Mouse (Mus musculus) spleen, postnatal 4 days (tissue): ENCODE measurements around the gene Ptges2.

Source experiments
- DNase-seq, 2 experiments: peaks; one replicate each; pipeline ENCODE4 v3.0.0; 2022; ENCODE audit warnings: low spot score in 2 of 2

The Ptges2 gene

GRCm38 (mm10) chr2:32375317-32375940 is 20.3 kb upstream of the Ptges2 start:
- no peak for DNase-seq

GRCm38 (mm10) chr2:32376963-32377362 is 18.7 kb upstream of the Ptges2 start:
- no peak for DNase-seq

GRCm38 (mm10) chr2:32380001-32380500 is 15.6 kb upstream of the Ptges2 start:
- no peak for DNase-seq

- peak in 1 of 2 experiments; percentile 42 for DNase-seq
Measured at GRCm38 (mm10) chr2:32381141-32381774, 14.4 kb upstream of the Ptges2 start.

- DNase-seq = peak; percentile 98 to 99
Measured at GRCm38 (mm10) chr2:32381775-32382223, 13.9 kb upstream of the Ptges2 start, which contains the start of gene 1110008P14Rik. Gene 1110008P14Rik (minus strand): TSS chr2:32381938.

GRCm38 (mm10) chr2:32382689-32383088 is 13.0 kb upstream of the Ptges2 start:
- no peak for DNase-seq

GRCm38 (mm10) chr2:32387706-32388490 is 7.8 kb upstream of the Ptges2 start, which contains the start of gene Lcn2:
Gene Lcn2 (minus strand): TSS chr2:32388252.
- DNase-seq = no peak

- no peak for DNase-seq
Measured at GRCm38 (mm10) chr2:32389157-32389556, 6.5 kb upstream of the Ptges2 start.

GRCm38 (mm10) chr2:32390871-32391270 is 4.8 kb upstream of the Ptges2 start:
- DNase-seq = no peak

GRCm38 (mm10) chr2:32392063-32392462 is 3.6 kb upstream of the Ptges2 start:
- no peak for DNase-seq

- peak; percentile 59 to 76 for DNase-seq
Measured at GRCm38 (mm10) chr2:32394973-32395372, 723 bp upstream of the Ptges2 start.

GRCm38 (mm10) chr2:32395946-32396621 is 388 bp downstream of the Ptges2 start:
- peak; percentile 79 to 89 for DNase-seq

GRCm38 (mm10) chr2:32396695-32397094 is 999 bp downstream of the Ptges2 start:
- no peak for DNase-seq

- peak; percentile 93 to 99 for DNase-seq
Measured at GRCm38 (mm10) chr2:32404663-32405062, 9.0 kb downstream of the Ptges2 start.

GRCm38 (mm10) chr2:32407144-32407824 is 11.6 kb downstream of the Ptges2 start:
- no peak for DNase-seq

GRCm38 (mm10) chr2:32408429-32409424 is 13.0 kb downstream of the Ptges2 start:
- DNase-seq = no peak

GRCm38 (mm10) chr2:32411407-32411806 is 15.7 kb downstream of the Ptges2 start:
- DNase-seq = no peak

GRCm38 (mm10) chr2:32412742-32413531 is 17.2 kb downstream of the Ptges2 start:
- DNase-seq = no peak

- no peak for DNase-seq
Measured at GRCm38 (mm10) chr2:32413936-32414335, 18.2 kb downstream of the Ptges2 start.
